Mouse (Mus musculus): ENCODE results near the gene Gm17324. TPM values are rescaled to one million over a fixed set of nuclear protein-coding genes. Genes with fewer than 3 reads are reported as not detected.

The Gm17324 gene
- 1.3 and 1.8 TPM in 2 replicates for polyA plus RNA-seq (2015; fragmentation: Nextera tagmentation; extraction: Ambion mirVana)

DNA sequence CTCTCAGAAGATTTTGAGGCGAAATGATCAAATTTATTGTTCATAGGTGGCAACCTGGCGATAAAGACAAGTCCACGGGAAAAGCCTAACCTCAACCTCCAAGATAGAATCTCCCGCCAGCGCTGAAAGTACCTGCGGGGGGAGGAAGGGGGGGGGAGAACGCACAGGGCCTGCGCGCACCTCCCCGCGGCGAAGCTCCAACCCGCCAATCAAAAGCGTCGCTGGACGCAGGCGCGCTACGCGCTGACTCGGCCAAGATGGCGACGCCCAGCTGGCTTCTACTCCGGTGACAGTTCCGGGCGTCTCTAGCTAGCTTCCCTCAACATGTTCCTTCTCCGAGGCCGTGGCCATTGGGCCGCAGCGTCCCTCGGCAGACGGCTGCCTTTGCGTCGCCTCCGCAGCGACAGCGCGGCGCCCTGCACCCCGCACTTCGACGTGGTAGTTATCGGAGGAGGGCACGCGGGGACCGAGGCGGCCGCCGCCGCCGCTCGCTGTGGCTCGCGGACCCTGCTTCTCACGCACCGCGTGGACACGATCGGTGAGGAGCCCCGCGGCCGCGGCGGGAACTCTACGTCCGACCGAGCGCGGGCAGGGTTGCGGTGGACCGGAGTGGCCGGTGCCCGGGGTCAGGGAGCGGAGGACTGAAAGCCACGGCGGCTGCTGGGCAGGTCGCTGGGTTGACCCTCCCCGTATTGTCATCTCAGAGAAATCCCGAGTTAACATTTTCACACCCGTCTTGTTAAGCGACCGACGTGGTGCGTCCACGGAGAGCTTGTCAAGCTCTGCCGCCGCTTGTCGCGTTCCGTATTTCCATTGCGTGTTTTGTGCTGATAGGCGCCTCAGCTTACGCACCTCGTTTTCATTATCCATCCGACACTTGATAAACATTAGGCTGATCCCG is at the start of gene Gm17324, which contains the start of gene Mto1:
Gene Gm17324 (minus strand): TSS at position 814 of the 901 bp plus-strand sequence.
Gene Mto1 (plus strand): TSS at position 236 of the 901 bp plus-strand sequence.

DNA sequence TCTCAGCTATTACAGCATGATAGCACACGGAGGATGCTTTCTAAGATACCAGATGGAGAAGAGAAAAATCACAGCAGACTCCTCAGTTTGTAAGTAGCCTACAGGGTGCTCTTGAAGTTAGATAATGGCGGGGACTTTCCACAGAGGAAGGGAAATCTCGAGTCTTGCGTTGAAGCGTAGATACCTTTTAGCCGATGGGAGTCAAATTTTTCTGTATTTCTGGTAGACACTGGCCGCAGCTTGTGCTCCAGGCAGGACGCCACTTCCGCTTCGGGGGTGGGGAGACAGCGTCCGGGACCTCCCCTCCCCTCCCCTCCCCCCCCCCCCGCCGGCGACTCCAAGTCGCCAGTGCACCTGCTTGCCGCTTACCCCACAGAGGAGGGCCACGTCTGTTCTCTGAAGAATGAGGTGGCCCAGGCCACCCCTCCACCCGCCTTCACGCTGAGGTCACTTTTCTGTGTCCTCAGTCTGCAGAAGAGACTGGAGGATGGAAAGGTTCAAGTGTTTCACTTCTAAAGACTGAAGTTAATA is 40.4 kb upstream of the Gm17324 start, which contains the start of gene Eef1a1:
Gene Eef1a1 (minus strand): TSS at position 262 of the 531 bp plus-strand sequence.

DNA sequence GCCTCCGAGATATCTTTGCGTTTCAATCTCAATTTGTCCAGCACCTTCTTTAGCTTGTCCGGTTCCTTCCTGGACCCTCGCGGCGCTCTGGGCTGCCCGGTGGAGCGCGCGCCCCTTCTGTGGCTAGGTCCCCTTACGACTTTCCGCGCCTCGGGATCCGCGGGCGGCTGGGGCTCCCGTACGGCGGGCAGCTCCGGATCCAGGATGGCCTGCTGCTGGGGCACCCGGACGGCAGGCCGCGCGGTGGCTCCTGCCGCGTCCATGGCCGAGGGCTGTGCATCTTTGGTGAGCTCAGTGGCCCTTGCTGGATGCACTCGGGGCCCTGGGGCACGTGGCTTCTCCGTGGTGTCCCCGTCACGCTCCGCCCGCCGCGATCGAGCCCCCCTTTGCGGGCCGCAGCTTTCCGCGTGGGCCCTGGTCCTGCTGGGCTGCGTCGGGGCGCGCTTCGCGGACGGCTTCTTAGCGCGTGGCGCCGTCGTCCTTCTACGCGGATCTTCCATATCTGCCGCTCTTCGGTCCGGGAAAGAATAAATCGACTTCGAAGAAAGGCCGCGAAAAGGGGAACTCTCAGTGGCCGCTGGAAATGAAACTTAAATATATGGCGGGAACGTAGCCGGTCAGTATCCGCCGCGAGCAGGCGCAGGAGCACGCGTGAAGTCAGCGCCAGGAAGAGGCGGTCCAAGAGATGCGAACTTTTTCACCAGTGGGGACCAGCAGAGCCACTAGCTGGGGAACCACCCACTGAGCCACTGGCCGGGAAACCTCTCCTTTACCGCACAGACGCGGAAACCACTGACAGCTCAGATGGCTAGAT is 5.8 kb downstream of the Gm17324 start, which contains the start of gene Cgas:
Gene Cgas (minus strand): TSS at position 659 of the 814 bp plus-strand sequence.

Other genes starting within 250 kb of the Gm17324 start
- not detected in 2 replicates for gene Gsta1, start 218.1 kb downstream of the Gm17324 start, polyA plus RNA-seq (2015; fragmentation: Nextera tagmentation; extraction: Ambion mirVana)
- gene Gm3776, start 191.7 kb downstream of the Gm17324 start, polyA plus RNA-seq (2015; fragmentation: Nextera tagmentation; extraction: Ambion mirVana): not detected in 2 replicates
- not detected in 2 replicates for gene Gm10639, start 158.9 kb downstream of the Gm17324 start, polyA plus RNA-seq (2015; fragmentation: Nextera tagmentation; extraction: Ambion mirVana)
- not detected in 2 replicates for gene Omt2a, start 134.0 kb downstream of the Gm17324 start, polyA plus RNA-seq (2015; fragmentation: Nextera tagmentation; extraction: Ambion mirVana)
- gene Omt2b, start 121.2 kb downstream of the Gm17324 start, polyA plus RNA-seq (2015; fragmentation: Nextera tagmentation; extraction: Ambion mirVana): not detected in 2 replicates
- not detected in 2 replicates for gene Gsta2, start 93.0 kb downstream of the Gm17324 start, polyA plus RNA-seq (2015; fragmentation: Nextera tagmentation; extraction: Ambion mirVana)
- not detected in 2 replicates for gene Dppa5a, start 80.6 kb downstream of the Gm17324 start, polyA plus RNA-seq (2015; fragmentation: Nextera tagmentation; extraction: Ambion mirVana)
- 0.16 and 0.28 TPM in 2 replicates for gene Ooep, start 70.1 kb downstream of the Gm17324 start, polyA plus RNA-seq (2015; fragmentation: Nextera tagmentation; extraction: Ambion mirVana)
- gene Ddx43, start 53.0 kb downstream of the Gm17324 start, polyA plus RNA-seq (2015; fragmentation: Nextera tagmentation; extraction: Ambion mirVana): 0.07 TPM in 1 of 2 replicates, not detected in the other
- 2.3 and 2.4 TPM in 2 replicates for gene Cgas, start 5.5 kb downstream of the Gm17324 start, polyA plus RNA-seq (2015; fragmentation: Nextera tagmentation; extraction: Ambion mirVana)
- gene Mto1, start 578 bp downstream of the Gm17324 start, polyA plus RNA-seq (2015; fragmentation: Nextera tagmentation; extraction: Ambion mirVana): 18.8 and 21.3 TPM in 2 replicates
- gene Eef1a1, start 40.4 kb upstream of the Gm17324 start, polyA plus RNA-seq (2015; fragmentation: Nextera tagmentation; extraction: Ambion mirVana): 2,612 and 2,799 TPM in 2 replicates
- 4.9 and 6.9 TPM in 2 replicates for gene Slc17a5, start 139.3 kb upstream of the Gm17324 start, polyA plus RNA-seq (2015; fragmentation: Nextera tagmentation; extraction: Ambion mirVana)
- gene Cd109, start 166.8 kb upstream of the Gm17324 start, polyA plus RNA-seq (2015; fragmentation: Nextera tagmentation; extraction: Ambion mirVana): 0.72 and 0.90 TPM in 2 replicates

Measured in spleen, postnatal 0 days (tissue).